Mouse (Mus musculus) embryo, embryonic 11.5 days (tissue): Measurements from ENCODE around the gene Ddah2.

Source experiments
- DNase-seq: peaks from one replicate; pipeline ENCODE4 v3.0.0-alpha.2; 2012; ENCODE audit warnings: low read depth, low spot score

The Ddah2 gene

DNA sequence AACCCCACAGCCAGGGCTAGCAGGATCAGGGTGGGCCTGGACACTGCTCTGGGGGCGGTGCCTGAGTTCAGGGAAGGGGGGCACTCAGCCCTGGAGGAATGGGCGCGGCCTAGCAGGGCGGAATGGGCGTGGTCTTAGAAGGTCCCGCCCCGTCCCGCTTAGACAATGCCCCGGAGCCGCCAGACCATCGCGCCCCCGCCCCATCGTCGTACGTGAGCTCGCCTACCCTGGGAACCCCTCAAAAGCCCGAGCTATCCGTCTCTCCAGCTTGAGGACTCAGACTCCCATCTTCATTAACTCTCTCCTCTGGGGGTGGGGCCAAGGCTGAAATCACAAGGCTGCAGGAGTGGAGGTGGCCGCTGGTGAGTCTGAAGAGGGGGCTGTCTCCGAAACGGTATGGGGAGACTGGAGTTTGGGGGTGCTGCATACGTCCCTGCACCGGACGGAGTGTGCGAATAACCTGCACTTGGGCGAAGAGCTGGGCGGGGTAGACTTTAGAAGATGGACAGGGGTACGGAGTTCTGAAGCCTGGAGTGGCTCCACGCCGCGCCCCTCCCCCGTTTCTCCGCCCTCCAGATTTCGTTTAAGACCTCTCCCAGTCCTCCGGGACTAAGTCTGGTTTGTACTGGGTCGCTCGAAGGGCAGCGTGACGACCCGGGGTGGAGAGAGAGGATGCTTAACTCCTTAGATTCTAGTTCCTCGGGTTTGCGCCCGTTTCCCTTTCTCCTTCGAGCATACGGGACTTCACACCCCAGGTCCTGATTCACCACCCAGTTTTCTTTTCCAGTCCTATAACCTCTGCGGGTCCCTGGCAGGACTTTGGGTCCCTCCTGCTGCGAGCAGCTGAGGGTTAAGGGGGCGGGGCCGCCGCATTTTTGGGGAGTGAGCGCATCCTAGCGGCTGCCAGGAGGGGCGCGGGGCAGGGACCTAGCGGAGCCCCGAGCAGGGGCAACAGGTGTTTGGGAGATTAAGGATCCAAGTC, at the start of gene Ddah2:
Gene Ddah2 (plus strand): TSS at position 125 of the 982 bp plus-strand sequence.
- peak; percentile 87 for DNase-seq

DNA sequence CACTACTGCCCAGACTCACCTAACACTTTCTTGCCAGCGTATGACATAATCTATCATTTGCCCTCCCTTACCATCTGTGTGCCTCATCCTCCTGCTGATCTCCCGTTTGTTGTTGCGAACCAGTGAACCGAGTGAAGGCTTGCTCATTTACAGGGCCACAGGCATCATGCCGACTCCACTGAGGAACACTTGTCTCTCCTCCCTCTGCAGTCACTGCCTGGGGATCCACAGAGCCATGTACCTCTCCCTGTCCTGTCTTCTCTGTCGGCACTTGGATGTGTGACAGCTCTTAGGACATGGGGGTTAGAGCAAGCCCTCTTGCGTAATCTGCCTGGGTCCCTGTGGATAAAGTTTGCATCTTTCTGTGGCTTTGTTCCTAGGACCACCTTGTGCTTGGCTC, 49.2 kb upstream of the Ddah2 start:
- no peak for DNase-seq

DNA sequence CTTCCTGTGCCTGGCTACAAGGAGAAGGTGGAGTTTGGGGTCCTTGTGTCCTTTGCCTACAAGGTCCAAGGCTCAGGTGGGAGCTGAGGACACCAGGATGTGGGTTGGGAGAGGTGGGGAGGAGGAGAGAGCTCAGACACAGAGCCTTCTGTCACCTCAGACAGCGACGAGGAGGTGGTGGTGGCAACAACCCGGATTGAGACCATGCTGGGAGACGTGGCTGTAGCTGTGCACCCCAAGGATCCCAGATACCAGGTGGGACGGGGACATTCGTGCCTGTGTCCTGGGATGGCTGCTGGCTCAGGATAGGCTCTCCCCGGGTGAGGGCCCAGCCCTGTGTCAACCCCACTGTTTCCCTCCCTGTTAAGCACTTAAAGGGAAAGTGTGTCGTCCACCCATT, 47.4 kb upstream of the Ddah2 start:
- DNase-seq: no peak

DNA sequence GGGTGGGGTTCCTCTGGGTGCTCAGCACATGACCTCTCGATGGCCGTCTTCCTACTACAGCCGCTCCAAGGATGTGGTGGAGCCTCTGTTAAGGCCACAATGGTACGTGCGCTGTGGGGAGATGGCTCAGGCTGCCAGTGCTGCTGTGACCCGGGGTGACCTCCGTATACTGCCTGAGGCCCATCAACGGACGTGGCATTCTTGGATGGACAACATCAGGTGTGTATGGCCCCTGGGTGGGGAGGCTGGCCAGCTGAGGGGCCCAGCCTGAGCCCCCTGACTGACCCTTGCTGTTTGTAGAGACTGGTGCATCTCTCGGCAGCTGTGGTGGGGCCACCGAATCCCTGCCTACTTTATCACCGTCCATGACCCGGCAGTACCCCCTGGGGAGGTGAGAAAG, 46.4 kb upstream of the Ddah2 start:
- no peak for DNase-seq

DNA sequence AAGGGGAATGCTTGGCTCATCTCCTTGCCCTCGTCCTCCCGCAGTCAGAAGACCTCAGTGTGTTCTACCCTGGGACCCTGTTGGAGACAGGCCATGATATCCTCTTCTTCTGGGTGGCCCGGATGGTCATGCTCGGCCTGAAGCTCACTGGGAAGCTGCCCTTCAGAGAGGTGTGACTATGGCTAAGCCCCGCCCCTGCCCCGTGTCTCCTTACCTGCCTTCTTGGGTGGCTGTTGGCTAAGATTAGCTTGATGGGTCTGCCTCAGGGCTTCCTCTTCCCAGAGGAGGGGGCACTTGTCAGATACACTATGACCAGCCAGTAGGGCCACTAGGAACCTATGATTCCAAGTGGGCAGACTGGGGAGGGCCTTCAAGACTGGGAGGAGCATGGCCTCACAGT, 45.6 kb upstream of the Ddah2 start:
- DNase-seq: no peak

DNA sequence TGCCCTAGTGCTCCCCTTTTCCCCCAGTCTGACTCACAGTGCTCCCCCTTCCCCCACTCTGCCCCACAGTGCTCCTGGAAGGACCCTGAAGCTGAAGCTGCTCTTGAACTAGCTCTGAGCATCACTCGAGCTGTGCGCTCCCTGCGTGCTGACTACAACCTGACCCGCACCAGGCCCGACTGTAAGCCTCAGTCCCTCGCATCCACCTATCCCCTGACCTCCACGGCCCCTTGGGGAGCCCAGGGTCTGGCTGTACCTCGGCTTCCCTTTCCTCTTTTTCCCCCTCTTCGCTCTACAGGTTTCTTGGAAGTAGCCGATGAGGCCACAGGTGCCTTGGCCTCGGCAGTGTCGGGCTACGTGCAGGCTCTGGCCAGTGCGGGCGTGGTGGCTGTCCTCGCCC, 43.5 kb upstream of the Ddah2 start:
- no peak for DNase-seq

DNA sequence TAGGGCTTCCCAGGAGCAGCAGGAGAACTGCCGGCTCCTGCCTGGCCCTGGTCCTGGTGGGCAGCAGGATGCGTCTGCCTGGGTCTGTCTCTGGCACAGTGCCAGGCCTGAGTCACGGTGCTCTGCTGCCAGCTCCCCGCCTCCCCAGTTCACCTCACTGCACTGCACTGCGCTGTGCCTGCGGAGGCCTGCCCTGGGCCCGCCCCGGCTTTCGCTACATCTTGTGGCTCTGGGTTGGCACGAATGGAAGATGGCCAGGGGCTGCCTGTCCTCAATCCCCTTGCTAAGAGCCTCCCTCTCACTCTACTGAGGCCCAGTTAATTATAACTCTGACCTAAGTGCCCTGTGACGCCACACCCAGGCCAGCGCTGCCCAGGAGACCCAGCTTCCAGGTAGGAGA, 42.5 kb upstream of the Ddah2 start, which contains the start of gene Vwa7:
Gene Vwa7 (plus strand): TSS at position 204 of the 400 bp plus-strand sequence.
- no peak for DNase-seq

DNA sequence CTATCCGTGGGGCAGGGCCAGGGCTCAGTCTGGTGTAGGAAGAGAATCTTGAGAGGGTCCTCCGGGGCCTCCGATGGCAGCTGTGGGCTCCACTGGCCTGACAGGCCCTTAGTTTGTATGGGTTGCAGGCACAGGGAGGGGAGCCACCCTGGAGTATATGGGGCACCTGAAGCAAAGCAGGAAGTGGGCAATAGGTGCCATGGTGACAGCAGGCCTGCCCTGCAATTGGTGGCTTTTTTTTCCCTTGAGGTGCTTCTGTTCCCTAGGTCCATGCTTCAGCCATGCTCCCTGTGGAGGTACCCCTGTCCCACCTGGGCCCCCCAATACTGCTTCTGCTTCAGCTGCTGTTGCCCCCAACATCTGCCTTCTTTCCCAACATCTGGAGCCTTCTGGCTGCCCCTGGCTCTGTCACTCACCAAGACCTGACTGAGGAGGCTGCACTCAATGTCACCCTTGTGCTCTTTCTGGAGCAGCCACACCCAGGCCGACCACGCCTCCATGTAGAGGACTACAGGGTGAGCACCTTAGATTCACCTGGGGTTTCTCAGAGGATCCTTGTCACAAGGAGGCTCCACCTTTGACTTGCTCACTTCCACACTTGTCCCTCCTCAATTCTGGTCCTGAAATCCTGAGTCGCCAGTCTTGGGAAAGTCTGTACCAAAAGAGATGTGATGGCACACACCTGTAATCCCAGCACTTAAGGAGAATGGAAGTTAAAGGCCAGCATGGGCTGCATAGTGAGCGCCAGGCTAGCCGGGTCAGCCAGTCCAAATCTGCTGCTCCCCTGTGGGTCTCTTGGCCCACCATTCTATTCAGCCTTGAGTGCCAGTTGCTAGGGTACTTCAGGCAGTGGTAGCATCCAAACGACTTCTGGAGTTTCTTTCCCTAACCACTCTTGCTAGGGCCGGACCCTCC, 41.8 kb upstream of the Ddah2 start:
- no peak for DNase-seq

DNA sequence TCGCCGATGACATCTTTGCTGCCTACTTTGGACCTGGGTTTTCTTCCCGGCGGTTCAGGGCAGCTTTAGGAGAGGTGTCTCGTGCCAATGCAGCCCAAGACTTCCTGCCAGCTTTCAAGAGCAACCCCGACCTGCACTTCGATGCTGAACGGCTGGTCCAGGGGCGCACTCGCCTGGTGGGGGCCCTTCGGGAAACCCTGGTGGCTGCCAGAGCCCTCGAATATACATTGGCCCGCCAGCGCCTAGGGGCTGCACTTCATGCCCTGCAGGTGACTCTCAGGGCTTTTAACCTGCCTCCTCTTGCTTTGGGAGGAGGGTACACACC, 41.2 kb upstream of the Ddah2 start:
- DNase-seq: no peak

DNA sequence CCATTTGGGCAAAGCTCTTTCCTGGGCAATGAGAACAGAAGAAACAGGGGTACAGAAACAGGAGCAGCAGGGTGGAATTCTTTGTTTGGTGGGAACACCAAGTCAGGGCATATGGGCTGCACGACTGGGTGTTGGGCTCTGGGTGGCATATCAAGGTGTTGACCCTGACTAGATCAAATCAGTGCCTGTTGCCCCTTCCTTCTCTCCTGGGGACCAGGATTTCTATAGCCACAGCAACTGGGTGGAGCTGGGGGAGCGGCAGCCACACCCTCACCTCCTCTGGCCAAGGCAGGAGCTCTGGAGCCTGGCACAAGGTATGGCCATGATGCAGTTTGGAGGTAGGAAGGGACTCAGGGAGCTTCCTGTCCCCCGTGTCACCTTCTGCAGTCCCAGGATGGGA, 40.7 kb upstream of the Ddah2 start:
- DNase-seq: no peak

DNA sequence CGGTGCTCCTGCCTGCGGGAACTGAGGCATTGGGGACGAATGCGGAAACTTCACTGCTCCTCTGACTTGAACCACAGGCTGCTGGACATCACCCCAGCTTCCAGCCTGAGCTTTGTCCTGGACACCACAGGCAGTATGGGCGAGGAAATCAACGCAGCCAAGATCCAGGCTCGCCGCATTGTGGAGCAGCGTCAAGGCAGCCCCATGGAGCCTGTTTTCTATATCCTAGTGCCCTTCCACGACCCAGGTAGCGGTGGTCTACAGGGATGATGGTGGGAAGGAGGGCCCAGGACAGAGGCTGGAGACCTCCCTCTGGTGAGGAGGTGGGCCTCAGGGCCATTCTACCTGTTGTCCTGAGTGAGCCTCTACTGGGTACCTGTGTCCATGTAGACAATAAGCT, 38.9 kb upstream of the Ddah2 start:
- DNase-seq: no peak

DNA sequence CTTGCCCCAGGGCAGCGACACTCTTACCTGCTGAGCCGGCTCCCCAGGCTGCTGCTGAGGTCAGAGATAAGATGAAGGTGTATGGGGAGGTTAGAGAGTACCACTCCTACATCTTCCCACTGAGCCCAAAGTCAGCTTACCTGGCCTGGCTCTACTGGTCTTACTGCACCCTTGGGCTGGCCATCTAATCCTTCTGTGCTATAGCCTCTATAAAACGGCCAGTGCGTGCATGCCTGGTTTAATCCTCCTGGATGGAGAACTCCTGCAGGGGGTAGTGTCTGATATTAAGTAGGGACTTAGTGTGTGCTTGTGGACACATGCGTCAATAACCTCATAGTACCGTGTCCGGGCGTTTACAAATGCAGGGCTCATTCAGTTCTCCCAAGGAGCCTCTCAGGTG, 38.3 kb upstream of the Ddah2 start:
- no peak for DNase-seq

DNA sequence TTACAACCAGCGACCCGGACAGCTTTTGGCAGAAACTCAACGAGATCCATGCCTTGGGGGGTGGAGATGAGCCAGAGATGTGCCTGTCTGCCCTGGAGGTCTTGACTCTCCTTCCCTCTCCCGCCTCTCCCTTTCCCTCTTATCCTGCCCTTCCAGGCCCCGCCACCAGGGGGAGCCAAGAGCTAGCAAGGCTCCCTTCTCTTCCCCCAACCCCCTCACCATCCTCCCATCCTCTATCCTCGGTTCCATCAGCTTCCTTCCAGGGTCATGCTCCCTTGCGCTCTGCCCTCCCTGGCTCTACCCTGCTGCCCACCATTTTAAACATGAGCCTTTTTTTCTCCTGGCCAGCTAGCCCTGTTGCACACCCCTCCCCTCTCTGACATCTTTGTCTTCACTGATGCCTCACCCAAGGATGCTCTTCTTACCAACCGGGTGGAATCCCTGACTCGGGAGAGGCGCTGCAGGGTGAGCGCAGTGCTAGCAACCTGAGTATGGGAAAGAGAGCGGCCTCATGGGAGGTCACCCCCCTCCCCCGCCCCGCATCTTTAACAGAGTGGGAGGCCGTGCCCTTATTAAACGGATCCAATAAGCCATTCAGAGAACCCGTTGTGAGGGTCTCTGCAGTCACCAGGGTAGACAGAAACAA, 37.5 kb upstream of the Ddah2 start:
- peak; percentile 76 for DNase-seq

DNA sequence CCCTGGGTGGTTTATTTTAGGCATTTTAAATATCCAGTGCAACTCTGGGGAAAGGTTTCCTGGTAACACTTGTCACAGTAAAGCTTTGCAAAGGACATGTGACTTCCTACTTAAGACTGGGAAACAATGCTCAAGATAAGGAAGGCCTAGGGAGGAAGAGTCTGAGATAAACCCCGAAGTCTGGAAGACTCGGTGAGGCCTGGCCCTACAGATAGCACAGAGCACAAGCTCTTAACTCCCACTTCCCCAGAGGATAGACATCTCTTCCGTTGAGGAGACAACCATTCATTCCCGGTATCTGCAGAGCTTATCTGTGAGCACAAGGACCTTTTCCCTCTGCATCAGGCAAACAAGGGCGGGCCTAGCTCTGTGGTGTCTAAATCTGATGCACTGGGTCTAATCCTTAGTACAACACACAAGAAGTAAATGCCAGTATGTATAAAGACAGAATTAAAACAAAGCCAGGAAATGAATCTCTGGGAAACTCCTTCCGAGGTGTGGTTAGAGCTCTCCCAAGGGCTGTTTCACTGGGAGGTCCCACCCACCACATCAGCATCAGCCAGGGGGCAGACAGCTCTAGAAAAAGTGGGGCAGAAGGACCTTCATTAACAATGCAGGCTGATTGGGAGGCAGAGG, 36.9 kb upstream of the Ddah2 start:
- DNase-seq: no peak

DNA sequence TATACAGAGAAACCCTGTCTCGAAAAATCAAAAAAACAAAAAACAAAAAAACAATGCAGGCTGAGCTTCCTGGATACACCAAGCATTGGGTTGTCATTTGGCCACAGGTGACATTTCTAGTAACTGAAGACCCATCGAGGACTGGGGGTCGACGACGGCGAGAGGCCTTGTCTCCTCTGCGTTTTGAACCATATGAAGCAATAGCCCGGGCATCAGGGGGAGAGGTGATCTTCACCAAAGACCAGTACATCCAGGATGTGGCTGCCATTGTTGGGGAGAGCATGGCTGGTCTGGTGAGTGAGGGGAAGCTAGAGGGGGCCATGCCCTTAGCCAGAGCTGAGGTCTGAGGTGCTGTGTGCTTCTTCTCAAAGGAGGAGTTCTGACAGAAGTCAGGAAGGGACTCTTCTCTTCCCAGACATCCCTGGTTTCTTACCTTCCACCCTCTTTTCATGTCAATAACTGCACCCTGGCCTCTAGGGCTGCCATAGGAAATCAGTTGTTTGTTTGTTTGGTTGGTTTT, 36.2 kb upstream of the Ddah2 start:
- DNase-seq: no peak

DNA sequence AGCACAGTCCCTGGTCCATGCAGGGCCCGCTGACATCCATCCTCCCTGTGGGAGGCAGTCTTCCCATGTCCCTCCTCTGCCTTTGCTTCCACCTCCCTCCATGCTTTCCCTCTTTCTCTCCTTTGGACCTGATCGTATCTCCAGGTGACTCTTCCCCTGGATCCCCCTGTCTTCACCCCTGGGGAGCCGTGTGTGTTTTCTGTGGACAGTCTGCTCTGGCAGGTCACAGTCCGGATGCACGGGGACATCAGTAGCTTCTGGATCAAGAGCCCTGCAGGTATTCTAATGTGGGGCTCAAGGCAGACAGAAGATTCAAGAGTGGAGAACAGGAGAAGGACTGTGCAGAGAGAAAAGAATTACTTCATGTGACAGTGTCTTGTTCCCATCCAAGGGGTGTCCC, 35.6 kb upstream of the Ddah2 start:
- DNase-seq: no peak

DNA sequence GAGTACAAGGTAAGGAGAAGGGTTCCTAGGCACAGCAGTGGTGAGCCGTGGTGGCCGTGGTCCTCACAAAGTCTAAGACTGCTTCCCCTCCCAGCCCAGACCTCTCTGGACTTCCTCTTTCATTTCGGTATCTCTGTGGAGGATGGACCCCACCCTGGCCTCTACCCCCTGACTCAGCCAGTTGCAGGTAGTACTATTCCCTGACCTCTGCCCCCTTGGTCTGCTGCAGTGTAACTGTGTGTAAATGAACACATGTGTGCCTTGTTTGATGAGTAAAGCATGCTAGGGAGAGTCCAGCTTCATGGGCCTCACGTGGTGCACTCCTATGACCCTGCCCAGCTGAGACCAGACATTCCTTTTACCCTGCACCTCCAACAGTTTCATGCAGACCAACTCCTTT, 35.1 kb upstream of the Ddah2 start:
- no peak for DNase-seq

DNA sequence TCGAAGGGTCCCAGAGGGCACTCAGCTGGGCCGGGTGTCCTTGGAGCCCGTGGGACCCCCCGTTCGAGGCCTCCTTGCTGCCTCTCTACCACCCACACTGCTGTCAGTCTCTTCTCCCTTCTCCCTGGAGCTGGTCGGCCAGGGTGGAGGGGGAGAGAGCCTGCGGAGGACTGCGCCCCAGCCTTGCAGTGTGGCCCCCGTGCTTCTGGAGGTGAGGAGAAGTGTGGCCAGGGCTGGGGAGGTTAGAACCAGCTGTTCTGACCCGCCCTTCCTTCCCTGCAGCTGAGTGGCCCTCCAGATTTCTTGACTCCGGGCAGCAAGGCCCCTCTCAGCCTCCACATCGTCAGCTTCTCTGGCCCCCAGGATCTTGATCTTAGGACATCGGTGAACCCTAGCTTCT, 34.6 kb upstream of the Ddah2 start:
- no peak for DNase-seq

DNA sequence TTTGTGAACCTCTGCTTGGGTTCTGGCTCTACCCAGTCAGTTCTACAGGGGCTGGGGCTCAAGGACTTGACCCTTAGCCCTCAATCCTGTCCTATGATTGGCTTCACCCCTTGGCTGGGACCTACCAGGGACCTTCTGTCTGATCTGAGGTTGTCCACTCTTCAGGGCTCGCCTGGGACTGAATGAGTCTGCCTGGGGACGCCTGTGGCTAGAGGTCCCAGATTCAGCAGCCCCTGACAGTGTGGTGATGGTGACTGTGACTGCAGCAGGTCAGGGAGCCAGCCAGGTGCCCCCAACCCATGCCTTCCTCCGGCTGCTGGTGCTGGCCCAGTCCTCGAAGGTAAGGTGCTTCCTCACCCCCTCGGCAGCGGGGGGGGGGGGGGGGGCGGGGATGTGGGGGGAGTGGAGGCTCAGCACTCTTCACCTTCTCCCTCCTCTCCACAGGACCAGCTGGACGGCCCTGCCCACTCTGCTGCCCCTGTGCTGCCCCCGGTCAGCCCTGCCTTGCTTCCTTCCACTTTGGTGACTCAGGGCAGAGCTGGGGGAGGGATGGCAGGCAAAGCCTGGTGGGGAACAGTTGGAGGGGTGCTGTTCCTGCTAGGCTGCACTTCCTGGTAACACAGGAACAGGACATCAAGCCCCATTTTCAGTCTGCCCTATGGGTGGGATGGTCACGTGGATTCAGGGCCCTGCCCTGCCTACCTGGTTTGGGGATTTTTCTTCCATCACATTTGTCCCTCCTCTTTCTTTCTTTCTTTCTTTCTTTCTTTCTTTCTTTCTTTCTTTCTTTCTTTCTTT, 33.9 kb upstream of the Ddah2 start:
- no peak for DNase-seq

DNA sequence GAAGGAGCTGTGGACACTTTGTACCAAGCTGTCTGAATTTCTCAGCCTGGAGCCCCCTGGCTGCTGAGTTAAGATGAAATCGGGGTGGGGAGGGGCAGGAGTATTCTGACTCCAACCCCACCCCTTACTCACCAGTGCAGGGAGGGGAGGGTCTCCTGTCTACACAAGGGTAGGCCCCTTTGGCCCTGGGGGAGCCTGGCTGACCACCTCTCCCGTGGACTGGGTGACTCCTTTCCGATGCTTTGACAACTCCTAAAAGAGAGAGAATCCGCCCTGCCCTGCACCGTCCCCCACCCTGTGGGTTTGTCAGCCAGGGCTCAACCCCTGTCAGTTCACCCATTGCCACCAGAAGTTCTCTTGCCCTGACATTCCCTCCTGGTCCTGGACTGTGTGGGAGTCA, 32.6 kb upstream of the Ddah2 start:
- no peak for DNase-seq
